Mouse (Mus musculus): ENCODE data around the gene Slc6a18.
"Not testable (repeated sequence)": the region's sequence is repeated elsewhere in the genome, so short reads cannot be mapped to it uniquely, and the experiment has no call there.

The Slc6a18 gene

DNA sequence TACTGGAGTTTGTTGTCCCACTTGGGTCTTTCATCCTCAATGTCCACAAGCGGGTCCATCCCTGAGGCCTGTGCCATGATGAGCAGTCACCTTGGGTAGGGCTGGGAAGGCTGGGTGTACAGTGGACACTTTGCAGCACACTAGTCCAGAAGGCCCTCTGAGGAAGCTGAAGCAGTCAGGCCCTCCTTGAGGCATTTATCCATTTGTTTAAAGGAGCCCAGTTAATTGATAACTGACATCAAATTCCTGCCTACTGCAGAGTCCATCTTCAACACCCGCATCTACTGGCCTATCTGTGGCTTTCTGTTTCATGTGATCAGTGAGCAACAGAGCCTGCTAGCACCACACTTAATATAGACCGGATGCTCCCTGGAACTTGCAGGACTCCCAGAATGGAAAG is at the start of gene Slc6a18:
Gene Slc6a18, minus strand, starts transcription at position 171 of the 400 bp plus-strand sequence.
- DNase-seq (ENCODE audit: low read depth): no peak

DNA sequence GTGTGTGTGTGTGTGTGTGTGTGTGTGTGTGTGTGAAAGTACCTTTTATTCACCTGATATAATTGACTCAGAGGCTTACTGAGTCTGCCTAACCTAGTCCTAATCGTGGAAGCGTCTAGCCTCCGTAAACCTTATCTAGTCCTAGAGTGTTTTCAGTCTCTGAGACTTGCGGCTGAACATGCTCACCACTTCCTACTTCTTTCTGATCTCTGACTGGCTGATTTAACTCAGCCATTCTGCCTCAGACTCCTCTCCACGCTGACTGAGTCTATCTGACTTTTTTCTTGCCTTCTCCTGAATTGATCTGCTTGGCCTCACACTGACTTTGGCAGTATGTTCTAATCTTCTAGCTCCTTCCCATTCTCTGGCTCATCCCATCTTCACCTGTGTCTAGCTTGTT is 47.5 kb upstream of the Slc6a18 start:
- no peak for DNase-seq (ENCODE audit: low read depth)

DNA sequence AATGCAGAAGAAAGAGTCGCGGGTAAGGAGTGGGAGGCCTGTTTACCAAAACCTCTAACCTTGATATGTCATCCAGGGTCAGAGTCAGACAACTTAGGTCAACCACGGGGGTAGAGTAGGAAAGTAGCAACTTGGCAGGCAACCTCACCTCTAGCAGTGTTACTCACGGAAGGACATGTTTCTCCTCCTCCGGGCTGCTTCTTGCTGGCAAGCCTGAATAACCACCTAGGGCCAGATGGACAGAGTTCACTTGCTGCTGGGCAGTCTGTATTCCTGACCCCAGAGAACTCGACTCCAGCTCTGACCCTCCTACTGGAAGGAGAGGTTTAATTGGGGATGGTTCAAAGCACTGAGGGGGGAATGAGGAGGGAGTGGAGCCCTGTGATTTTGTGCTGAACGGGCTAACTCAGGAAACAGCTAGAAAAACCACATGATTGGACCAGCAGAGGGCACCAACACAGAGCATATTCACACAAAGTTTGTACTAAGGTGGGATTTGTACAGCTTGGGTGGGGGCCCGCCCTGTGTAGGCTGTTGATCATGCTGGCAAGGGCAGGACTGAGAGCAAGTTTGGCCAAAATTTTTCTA is 45.4 kb upstream of the Slc6a18 start:
- DNase-seq (ENCODE audit: low read depth): peak; percentile 55

DNA sequence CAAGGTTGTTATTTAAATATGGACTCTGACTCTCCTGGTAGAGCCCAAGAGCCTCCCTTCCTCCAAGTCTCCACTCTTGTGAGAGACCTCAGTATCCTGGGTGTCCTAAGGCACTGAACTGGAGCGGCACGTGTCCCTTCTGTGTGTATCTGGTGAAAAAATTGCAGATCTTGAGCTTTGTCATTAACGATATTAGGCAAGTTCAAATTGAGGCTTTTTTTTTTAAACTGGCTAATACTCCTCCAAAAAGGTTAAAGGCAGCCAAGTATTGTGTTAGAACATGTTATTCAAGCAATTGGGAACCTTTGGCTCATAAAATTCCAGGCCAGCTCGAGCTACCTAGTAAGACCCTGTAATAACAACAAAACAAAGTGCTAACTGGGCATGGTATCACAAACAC is 42.4 kb upstream of the Slc6a18 start:
- DNase-seq (ENCODE audit: low read depth): no peak

DNA sequence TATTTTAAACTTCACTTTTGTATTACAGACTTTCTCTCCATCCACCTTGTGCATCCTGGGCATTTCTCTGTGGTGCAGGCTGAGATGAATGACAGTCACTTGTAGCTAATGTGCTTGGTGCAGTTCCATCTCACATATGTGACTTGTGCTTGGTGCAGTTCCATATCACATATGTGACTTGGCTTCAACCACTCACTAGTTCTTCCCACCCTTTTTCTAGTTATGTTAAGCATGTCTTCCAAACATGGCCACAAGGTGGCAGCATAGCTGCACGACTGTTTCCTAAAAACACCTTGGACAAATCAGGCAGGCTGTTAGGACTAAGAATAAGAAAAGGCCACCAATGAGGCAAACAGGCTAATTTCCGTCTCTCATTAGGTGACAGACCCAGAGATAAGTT is 40.4 kb upstream of the Slc6a18 start:
- DNase-seq (ENCODE audit: low read depth): peak; percentile 91

DNA sequence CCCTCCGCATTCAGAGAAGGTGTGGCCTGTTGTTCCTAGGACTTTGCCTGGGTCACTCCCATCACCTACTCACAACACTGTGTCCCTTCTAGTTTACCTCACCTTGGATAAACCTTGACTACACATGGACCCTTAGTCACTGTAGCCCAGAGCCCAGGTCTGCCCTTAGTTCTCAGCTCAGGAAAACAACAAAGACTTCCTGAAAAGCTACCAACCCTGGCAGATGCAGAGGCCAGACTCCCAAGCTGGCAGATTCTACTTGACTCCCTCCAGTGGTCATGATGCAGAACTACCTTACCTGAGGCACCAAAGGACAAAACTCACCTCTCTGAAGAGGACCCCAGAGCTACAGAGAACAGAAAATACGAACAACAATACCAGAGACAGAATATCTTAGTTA is 36.2 kb upstream of the Slc6a18 start:
- peak; percentile 15 for DNase-seq (ENCODE audit: low read depth)

DNA sequence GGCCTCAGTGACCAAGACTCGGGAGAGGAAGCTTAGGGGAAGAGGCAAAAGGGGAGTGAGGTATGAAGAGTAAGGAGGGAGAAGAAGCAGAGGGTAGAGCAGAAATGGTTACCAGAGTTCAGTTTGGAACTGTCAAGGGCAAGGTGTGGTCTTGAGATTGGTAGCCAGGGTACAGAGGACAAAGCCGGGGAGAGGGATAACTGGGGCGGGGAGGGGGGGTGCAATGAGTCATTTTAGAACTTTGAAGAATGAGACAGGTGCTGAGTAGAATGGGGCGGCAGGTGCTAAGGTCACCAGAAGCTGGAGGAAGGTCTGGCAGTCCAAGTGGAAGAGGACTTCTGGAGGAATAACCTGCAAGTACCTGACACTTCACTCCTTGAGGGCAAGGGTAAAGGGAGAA is 35.4 kb upstream of the Slc6a18 start:
- no peak for DNase-seq (ENCODE audit: low read depth)

DNA sequence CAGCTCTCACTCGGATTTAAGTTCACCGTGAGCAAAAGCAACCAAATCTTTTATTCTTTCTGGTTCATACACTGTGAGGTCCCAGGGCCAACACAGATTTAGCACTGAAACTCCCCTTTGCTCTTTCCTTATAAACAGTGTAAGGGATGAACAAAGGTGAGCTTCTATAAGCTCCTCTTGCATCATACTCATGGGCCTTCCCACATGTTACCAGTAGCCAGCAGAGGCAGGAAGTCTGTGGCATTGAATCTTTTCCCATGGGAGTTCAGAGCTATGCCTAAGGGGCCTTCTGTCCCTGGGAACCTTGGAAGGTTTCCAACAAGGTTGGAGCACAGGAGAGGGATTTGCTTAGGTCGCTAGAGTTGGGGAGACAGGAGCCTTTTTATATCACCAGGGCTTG is 34.4 kb upstream of the Slc6a18 start:
- no peak for DNase-seq (ENCODE audit: low read depth)

DNA sequence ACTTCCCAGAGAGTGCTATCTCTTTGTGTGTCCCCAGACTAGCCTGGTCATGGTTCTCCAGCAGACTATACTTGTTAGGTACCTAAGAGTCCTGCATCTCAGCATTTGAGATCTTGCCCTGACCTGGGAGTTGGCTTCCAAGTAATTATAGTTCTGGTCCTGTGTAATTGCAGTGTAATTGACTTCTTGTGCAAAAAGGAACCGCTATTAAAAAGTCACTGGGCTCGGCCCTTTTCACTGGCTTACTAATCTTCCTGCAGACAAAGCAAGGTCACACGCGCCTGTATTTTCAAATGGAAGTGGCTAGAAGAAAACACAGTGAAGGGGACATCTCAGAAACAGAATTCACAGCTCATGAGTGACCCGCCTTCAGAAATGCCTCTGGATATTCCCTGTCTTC is 34.0 kb upstream of the Slc6a18 start:
- no peak for DNase-seq (ENCODE audit: low read depth)

DNA sequence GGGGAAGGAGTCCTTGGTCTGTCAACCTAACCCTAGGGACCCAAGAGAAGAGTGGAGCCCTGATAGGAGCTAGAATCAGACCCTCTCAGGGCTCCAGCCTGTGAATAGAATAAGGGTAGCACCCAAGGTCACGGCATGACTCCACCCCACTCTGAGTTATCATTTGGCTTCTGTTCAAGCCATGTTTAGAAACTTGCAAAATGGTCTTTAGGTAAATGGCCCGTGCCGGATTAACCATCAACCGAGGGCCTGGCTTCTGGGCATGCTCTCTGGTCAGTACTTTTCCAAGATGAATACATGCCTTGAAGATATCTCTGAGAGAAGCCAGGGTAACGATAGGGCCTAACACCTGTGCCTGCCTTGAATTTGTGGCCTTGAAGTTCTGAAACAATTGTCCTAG is 33.4 kb upstream of the Slc6a18 start:
- no peak for DNase-seq (ENCODE audit: low read depth)

DNA sequence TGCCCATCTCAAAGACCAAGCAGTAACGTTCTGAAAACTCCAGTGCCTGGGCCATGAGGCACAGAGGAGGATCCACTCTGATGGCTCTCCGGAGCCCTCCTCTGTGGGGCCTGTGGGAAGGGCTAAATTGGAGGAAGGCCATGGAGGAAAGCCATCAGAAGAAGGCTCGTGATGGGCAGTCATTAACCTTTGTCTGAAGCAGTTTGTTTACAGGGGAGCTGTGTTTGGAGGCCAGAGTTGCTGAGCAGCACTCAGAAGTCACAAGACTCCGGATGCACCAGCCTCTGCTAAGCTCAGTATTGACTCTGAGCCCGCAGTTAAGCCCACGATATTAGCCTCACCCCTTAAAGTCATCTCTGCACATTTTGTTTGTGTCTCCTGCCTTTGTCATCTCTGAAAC is 31.7 kb upstream of the Slc6a18 start:
- DNase-seq (ENCODE audit: low read depth): peak; percentile 8

DNA sequence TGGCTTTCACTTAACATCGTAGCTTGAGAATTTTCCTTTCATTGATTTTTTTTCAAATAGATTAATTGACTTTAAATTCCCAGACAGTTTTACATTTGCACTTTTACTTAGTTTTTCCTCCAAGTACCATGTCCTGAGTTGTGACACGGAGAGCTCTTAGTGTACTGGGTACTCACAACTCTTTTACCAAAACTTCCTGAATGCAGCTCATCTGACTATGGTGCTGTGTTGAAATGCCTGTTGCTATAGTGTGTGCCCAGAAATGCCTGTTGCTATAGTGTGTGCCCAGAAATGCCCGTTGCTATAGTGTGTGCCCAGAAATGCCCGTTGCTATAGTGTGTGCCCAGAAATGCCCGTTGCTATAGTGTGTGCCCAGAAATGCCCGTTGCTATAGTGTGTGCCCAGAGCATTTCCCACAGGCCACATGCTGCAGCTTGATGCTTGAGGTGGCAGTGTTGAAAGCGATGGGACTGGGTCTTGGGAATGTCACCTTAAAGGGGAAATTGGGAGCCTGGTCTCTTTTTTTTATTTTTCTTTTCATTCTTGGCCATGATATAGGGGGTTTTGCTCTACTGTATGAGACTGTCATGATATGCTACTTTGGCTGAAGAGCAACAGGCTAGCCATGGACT is 27.0 kb upstream of the Slc6a18 start, which contains the start of gene Slc6a19:
Gene Slc6a19, minus strand, starts transcription at position 172 of the 632 bp plus-strand sequence.
- no peak for DNase-seq (ENCODE audit: low read depth)

DNA sequence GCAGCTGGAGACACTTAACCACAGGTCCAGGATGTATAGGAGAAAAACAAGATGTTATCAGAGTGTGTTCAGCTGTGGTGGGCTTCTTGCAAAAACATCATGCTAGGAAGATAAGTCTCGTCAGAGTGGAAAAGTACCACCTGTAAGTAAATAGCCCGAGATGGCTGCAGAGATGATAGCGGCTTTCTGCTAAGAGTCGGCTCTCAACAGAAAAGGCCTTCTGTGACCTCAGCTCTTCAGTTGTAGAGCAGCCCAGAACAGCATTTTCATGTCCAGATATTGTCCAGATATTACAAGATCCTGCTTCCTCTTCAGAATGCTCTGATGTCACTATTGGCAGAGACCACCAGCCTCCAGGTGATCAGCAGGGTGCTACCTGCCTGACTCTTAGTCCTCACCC is 25.7 kb upstream of the Slc6a18 start:
- not testable (repeated sequence) for DNase-seq (ENCODE audit: low read depth)

DNA sequence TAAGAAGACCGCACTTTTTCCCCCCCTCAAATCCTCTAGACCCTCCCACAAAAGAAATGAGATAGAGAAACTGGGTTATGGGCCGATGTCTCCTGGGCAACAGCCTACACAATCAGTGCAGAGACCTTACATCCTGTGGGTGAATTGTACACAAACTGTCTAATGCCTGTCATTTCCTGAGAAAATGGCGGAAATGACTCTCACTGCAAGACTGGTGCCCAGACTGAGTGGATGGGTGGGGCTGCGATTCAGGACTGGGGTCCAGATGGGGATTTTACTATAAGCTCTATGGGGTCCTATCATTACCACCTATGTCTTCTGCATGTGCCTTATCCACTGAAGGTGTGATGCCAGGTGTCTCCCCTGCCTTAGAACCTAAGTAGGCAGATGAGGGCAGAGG is 25.0 kb upstream of the Slc6a18 start:
- no peak for DNase-seq (ENCODE audit: low read depth)

DNA sequence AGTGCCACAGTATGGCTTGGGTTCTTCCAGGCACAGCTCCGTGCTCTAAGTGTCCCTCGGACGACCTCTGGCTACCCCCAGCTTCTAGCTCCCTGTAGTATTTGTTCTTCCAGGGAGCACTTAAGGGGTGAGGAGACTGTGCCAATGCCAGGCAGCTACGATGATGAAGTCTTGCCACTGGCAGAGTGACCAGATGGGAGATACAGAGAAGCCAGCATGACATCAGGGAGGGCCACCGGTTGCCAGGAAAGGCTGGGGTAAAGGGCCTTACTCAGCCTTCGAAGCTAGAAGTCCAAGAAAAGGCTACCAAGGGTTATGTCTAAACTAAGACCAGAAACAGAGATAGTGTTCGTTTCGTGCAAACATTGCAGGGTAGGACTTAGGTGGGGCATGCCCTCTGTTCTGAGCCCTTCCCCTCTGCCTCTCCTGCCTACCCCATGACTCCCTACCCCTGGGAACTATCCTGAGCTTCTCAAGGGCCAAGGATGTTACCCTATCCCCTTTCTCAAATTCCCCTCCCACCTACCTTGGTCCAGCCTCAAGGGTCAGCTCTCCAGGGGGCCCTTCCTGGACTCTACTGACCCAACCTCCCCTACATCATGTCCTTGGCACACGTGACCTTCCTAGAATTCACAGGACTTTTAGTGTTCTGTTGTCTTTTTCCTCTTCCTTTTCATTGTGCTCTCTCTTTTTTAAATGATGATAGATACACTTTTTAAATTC is 23.5 kb upstream of the Slc6a18 start:
- no peak for DNase-seq (ENCODE audit: low read depth)

DNA sequence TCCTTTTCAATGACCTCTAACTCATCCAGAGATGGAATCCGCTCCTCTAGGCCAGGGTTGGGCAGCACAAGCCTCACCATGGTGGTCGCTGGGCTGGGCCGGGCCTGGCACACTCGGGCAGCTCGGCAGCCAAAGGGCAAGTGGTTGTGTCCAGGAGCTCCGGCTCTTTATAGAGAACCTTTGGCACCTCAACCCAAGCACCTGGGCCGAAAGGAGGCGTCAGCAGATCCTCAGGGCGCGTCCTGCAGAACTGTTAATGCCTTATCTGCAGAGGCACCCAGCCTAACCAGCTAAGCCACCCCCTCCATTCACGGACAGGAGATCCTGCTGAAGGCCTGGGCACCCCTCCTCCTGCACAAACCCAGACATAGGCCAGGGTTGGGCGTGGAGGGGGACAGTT is 22.7 kb upstream of the Slc6a18 start:
- no peak for DNase-seq (ENCODE audit: low read depth)

DNA sequence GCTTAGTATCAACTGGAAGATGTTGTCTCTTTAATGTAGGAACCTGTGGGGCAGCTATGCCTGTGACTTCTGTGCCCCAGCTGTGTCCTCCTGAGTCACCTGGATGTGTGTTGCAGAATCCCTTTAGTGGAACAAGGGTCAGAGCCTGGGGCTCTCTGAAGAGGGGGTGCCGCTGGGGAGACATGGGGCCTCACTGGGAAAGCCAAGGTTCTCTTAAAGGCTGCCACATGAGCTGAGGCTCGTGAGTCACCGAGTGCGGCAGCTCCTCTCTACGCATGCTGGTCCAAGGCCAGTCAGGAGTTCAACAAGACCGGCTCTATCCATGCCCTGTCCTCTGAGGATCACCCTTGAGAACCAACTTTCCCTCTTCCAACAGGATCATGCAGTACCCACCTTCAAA is 21.9 kb upstream of the Slc6a18 start:
- no peak for DNase-seq (ENCODE audit: low read depth)

DNA sequence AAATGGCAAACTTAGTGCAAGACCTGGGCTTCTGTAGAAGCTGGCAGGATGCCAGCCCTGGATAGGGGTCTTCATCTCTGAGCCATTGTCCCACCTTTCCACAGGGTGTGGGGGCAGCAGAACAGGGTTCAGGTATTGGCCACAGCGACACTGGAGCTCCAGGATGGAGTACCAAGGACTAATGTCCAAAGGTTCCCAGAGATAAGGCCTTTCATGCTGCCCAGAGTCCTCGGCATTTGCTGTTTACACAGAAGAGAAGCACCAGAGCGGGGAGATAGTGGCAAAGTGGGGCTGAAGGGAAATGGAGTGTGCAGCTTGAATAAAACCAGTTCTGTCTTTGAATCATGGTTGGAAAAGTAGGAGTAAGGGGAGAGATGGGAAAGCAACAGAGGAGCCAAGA is 18.7 kb upstream of the Slc6a18 start:
- no peak for DNase-seq (ENCODE audit: low read depth)

DNA sequence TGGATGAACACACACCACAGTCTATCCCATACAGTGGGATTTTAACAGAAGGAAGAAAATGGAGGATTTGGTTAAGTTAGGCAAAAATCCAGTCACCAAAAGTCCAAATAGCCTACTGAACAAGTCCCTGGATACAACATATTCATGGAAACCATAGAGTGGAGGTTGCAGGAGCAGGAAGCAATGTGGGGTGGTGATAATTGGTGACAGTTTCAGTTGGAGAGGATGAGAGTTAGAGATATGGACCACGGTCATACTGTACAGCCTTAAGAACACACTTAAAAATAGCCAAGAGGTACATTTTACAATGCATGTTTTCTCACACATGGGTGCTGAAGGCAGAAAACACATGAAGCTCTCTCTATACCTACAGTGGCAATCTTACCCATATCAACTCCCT is 17.1 kb upstream of the Slc6a18 start:
- DNase-seq (ENCODE audit: low read depth): no peak

DNA sequence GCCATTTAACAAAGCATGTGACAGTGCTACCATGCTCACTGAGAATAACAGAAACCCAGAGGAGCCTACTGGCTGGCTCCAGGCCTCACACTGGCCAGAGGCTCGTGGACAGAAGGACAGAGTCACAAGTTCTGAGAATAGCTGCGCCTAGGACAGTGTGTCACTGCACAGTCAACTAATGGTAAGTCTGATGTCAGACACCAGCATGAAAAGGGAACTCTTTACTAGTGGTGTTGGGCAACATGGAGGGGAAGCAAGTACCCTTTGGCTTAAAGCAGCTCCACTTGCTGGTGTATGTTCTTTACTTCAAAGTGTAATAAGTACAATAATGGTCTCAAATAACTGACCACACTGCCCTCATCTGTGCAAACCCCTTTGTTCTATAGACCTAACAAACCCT is 15.5 kb upstream of the Slc6a18 start:
- DNase-seq (ENCODE audit: low read depth): no peak

DNA sequence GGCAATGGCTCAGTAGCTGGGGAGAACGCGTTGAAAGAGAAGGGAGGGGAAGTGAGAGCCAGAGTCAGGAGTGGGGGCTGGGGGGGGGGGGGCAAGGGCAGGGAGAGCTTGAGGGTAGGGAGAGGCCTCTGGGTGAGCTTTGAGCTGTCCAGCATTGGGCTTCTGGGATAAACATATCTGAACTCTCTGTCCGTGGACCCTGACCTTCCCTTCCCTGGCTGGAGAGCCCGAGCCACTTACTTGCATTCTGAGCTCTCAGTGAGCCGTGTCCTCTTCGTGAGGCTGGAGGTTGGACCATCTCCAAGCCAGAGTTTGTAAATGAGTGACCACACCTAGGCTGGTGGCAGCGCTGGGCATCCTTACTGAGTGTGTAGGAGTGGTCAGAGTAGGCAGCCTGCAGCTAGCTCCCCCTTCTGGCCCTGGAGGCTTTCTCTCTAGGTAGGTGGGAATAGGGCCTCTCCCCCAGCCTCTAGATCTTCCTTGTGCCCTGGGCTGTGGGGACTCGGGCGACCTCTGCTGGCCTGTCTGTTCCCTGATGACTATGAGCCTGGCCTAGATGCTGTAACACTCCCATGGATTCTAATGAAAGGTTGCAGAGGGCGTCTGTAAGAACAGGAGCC is 14.5 kb upstream of the Slc6a18 start:
- peak; percentile 42 for DNase-seq (ENCODE audit: low read depth)

DNA sequence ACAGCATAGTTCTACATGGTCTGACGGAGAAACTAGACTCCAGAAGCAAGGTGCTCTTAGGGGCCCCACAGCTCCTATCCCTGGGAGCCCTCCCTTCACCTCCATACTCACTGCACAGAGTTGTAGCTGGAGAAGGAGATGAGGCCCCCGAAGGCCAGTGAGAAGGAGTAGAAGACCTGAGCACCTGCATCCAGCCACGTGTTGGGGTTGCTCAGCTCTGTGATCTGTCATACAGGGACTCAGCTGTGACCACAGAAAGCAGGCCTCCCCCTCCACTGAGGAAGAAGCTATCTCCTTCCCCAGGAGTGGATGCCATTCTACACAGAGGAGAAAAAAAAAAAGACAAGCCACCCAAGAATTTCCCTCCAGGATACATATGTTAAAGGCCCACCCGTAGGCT is 11.1 kb upstream of the Slc6a18 start:
- no peak for DNase-seq (ENCODE audit: low read depth)

DNA sequence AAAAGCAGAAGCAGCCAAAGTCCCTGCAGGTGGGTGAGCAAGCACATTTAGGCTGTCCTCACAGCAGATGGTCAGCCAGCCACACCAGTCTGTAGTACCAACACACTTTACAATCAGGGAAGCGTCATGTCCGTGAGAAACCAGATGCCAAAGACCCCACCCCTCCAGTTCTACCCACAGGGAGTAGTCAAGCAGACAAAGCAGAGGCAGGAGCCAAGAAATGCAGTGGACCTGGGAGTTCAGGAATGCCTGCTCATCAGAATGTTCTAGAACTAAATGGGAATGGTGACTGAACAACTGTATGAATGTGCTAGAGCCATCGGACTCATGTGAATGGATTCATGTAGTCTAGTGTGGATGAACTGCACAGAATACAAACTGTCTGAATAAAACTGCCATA is 9.8 kb upstream of the Slc6a18 start:
- DNase-seq (ENCODE audit: low read depth): no peak
